In the genomic region with DNA sequence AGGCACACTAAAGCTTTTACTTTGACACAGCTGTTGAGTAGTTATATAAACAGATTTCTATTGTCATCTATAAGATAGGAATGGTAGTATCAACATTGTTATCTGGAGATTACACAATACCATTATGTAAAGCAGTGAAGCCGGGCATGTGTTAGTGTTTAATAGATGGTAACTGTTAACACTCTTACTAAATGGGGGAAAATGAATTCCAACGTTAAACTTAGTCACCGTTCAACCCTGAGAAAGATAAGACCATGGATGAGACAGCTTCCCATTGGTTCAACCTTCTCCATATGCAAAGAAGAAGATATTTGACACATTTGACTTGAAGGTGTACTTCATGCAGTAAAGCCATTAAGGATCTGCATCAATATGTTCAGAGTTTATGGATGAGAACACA, we compare ENCODE assay signal across 34 mouse cellular contexts. TPM values are rescaled to one million over a fixed set of nuclear protein-coding genes. Genes with fewer than 3 reads are reported as not detected.
"Had no signal": no experiment of that assay in that cellular context is flagged by ENCODE, and none has a peak within 500 bp of the region (broad histone marks: within the 10 kb centered on the region; RNA-seq: fewer than 3 reads in every experiment).

No protein-coding gene starts in this region.

- DNase-seq: heart, postnatal 10 days; heart, postnatal 14 days; heart, postnatal 36 days; heart, postnatal 4 days; kidney, adult 11 months; kidney, adult 18-20 months; kidney, adult 2 months; kidney, adult 8-10 months; kidney, adult 9 months; kidney, postnatal 10 days; kidney, postnatal 14 days; kidney, postnatal 25 days; kidney, postnatal 36 days; kidney, postnatal 4 days; layer of hippocampus, adult 9-11 months; layer of hippocampus, postnatal 36 days had no signal

- H3K27ac ChIP-seq: heart, embryonic 13.5 days; heart, embryonic 15.5 days; hindbrain, embryonic 10.5 days; hindbrain, embryonic 12.5 days; hindbrain, embryonic 13.5 days; hindbrain, embryonic 14.5 days; hindbrain, embryonic 15.5 days; hindbrain, postnatal 0 days; intestine, embryonic 15.5 days; kidney, embryonic 15.5 days; kidney, postnatal 0 days; layer of hippocampus, adult 2 months; left cerebral cortex, adult 2 months had no signal

- H3K9ac ChIP-seq: heart, embryonic 12.5 days; heart, embryonic 13.5 days; heart, embryonic 15.5 days; hindbrain, embryonic 12.5 days; hindbrain, embryonic 13.5 days; hindbrain, embryonic 14.5 days; hindbrain, embryonic 15.5 days; intestine, embryonic 15.5 days; kidney, embryonic 15.5 days had no signal

- H3K4me3 ChIP-seq: heart, embryonic 12.5 days; heart, embryonic 13.5 days; heart, embryonic 15.5 days; hindbrain, embryonic 10.5 days; hindbrain, embryonic 12.5 days; hindbrain, embryonic 13.5 days; hindbrain, embryonic 15.5 days; intestine, embryonic 15.5 days; kidney, embryonic 15.5 days; layer of hippocampus, adult 2 months; left cerebral cortex, adult 2 months had no signal

- H3K9me3 ChIP-seq: heart, embryonic 12.5 days; heart, embryonic 13.5 days; heart, embryonic 15.5 days; hindbrain, embryonic 10.5 days; hindbrain, embryonic 12.5 days; hindbrain, embryonic 13.5 days; hindbrain, embryonic 15.5 days; intestine, embryonic 15.5 days; kidney, embryonic 15.5 days had no signal

- ATAC-seq: hindbrain, embryonic 16.5 days; hindbrain, postnatal 0 days; inflammation-experienced regulatory T-cells, adult 6 months; intestine, embryonic 15.5 days; intestine, embryonic 16.5 days; intestine, postnatal 0 days had no signal

- H3K36me3 ChIP-seq: heart, embryonic 12.5 days; heart, embryonic 15.5 days; hindbrain, embryonic 13.5 days; hindbrain, embryonic 15.5 days; intestine, embryonic 15.5 days had no signal

RNA-seq across cellular contexts. Expression of a gene that starts 5.9 kb away (rescaled TPM):
- total RNA-seq: heart, postnatal 36 days had no signal
